Mouse (Mus musculus): ENCODE results near the gene Marf1. TPM values are rescaled to one million over a fixed set of nuclear protein-coding genes. Genes with fewer than 3 reads are reported as not detected.
"Not testable (repeated sequence)": the region's sequence is repeated elsewhere in the genome, so short reads cannot be mapped to it uniquely, and the experiment has no call there.

Marf1 gene
- 10 to 100 TPM; 59.3 to 64.8 TPM for total RNA-seq (2021)
- long read RNA-seq, experiment 1, partial matches to known transcripts = 1 of 3 reads
- long read RNA-seq, experiment 1, other reads (novel, unspliced or antisense) = 2 of 3 reads
- long read RNA-seq, experiment 2, partial matches to known transcripts = 0 of 5 reads
- long read RNA-seq, experiment 2, other reads (novel, unspliced or antisense) = 5 of 5 reads

DNA sequence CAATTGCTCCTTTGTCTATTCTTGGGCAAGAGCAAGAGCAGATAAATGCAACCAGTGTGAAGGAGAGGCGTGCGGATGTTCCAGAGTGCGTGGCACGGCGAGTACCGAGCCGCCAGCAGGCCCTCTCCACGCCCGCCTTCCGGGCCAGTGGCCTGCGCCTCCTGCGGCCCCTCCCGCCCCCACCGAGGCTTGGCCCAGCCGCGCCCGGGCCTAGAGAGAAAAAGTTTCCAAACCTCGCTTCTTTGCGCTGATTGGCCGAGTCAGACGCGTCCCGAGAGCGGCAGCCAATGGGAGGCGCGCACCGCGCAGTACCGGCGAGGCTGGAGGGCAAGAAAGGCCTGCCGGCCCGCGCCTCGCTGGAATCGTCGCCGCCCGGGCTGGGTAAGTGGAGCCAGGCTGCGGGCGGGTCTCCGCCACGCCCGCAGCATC is at the start of gene Marf1, which contains the start of gene Nde1:
TSS of gene Marf1 (minus strand) at position 364 of the 429 bp plus-strand sequence.
TSS of gene Nde1 (plus strand) at position 288 of the 429 bp plus-strand sequence.
- peak; percentile 64 to 81 for DNase-seq (ENCODE audit: low spot score in 2 of 2)
- intact Hi-C loops (cut with DNase I) = no loop called here

DNA sequence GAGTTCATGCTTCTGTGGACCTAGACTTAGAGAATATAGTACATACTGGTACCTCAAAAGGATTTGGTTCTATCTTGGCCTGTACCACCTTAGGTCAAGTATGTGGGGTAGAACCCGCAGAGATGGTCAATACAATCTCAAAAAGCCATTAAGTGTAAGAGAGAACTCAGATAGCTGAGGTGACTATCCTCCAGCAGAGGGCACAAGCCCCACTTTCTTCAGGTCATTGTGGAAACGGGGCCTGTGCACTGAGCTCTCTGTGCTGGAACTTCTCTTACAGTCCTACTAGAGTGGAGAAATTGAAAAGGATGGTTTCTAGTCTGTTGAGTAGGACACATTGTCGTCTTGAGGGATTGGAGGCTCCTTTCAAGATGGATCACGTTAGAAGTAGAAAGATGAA is 35.6 kb upstream of the Marf1 start:
- intact Hi-C loops (cut with DNase I) = no loop called here
- no peak for DNase-seq (ENCODE audit: low spot score in 2 of 2)

DNA sequence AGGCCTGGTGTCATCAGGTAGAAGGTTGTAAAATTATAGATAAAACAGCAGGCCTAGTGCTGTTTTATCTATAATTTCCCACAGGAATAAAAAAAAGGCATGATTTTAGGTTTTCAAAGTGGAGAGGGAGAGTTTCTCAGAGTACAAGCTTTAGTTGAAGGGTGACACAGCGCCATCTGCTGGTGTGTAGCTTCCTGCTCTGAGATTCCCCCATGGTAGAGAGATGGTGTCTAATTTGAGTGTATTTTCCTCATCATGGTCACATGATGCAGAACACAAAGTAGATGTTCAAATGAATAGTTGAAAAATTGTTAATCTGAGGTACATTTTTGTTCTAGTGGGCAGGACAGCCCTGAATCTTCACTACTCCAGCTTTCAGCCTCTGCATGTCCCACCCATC is 32.3 kb upstream of the Marf1 start:
- peak; percentile 64 to 72 for DNase-seq (ENCODE audit: low spot score in 2 of 2)
- intact Hi-C loops (cut with DNase I) = no loop called here

DNA sequence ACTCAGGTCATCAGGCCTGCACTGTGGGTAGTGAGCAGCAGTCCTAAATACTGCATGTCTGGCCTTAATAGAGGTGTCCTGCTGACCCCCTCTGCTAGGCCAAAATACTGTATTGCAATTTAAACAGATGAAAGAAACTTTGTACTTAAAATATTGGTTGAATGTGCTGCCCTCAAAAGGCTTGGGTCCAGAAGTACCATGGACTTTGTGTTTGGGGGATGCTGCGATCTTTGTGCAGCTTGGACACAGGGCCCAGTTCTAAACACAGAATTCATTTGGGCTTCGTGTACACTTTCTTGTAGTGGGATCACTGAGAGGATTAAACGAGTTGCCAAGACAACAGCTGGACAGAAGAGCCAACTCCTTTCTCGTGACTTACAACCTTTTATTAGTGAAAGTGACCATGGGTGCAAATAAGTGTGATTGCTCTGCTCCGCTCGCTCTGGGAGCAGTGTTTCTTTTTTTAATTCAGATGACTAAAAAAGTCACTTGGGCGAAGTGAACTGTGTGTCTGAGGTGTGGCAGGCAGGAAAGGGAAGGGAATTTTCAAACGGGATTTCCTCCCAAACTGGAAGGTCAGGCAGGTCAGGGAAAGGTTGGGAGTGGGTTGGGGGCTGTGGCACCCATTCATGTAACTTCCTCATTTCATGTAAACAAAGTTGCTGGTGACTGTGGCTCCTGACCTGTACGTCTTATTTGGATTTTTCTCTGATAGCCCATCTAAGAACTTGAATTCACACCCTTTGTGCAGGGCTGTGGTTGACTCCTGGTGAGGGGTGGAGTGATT is 31.2 kb upstream of the Marf1 start:
- DNase-seq (ENCODE audit: low spot score in 2 of 2) = no peak
- intact Hi-C loops (cut with DNase I) = no loop called here

DNA sequence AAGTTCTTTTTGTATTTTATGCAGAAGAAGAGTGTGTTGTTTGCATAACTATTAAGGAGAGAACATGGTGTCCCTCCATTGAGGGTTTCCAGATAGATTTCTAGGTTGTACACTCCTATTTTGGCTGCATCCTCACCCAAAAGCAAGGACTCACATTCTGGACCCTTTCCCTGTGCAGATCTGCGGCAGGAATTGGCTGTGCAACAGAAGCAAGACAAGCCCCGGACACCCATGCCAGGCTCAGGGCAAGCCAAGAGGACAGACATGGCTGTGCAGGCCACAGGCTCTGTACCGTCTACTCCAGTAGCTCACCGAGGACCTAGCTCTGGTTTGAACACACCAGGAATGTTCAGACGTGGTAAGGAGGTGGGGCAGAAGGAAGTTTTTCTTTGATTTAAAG is 22.4 kb upstream of the Marf1 start:
- peak; percentile 19 to 32 for DNase-seq (ENCODE audit: low spot score in 2 of 2)
- intact Hi-C loops (cut with DNase I) = no loop called here

DNA sequence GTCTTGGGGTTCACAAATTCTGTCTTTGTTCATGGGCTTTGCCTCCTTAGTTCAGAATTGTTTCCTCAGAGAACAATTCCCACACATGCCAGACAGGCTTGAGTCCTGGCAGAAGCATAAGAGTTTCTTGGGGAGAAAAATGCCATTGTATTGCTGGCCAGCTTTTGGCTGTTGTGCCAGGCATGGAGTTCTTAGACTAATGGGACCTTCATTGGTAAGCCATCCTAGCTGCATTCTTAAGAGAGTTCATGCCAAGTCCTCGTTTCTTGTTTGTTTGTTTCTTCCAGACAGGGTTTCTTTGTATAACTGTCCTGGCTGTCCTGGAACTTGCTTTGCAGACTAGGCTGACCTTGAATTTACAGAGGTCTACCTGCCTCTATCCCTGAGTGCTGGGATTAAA is 20.7 kb upstream of the Marf1 start:
- intact Hi-C loops (cut with DNase I) = no loop called here
- peak in 1 of 2 experiments; percentile 38 for DNase-seq (ENCODE audit: low spot score in 2 of 2)

DNA sequence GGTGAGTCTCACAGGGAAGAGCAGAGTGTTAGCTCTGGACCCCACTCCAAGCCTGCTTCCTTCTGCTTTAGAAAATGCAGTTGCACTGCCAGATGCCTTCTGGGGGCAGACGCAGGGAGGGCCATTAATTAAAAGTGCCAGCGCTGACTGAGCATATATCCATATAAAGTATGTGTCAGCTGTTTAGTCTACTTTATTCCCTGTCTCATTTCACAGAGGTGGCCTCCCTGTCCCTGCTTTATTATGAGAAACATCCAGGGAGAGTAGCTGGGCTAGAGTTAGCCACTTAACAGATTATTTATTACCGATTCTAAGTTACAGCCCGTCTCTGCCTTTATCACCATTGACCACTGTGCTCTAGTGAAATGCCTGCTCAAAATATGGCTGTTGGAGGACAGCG is 19.2 kb upstream of the Marf1 start:
- DNase-seq (ENCODE audit: low spot score in 2 of 2) = no peak
- intact Hi-C loops (cut with DNase I) = no loop called here

DNA sequence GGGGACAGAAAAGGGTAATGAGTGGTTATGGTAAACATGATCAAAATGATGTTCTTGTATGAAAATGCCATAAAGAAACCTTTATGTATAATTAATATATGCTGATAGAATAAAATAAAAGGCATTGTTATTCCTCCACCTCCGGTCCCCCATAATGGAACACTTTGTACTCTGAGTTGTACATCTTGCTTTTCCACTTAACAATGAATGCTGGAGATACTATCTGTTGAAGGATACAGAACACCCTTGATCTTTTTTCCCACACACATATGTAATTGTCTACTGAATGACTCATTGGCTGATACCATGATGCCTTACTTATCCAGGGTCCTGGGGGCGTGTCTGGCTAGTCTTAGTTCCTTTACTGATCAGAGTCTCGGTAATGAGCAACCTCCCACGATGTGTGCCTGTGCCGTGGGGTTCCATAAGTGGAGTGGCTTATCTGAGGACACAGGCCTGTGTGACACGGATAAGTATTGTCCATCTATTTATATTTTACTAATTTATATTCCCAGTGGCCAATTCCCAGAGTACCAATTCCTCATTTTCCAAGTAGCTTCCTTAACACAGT is 17.1 kb upstream of the Marf1 start:
- intact Hi-C loops (cut with DNase I) = no loop called here
- DNase-seq (ENCODE audit: low spot score in 2 of 2) = no peak

DNA sequence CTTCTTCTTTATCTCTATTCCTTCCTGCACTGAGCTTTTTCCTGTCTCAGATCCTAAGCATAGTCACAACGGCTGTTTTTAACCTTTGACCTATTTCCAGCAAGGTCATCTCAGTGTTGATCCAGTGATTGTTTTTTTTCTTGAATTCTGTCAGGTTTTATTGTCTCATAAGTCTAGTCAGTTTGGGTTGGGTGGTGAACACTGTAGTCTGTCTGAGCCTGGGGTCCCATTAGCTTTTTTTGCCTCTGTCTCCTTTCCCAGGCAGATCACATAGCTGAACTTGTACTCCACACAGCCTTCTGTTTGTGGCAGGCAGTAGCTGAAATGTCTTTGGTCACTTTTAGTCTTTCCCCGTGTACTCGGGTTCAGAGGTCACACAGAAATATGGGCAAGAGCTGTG is 14.9 kb upstream of the Marf1 start:
- intact Hi-C loops (cut with DNase I) = no loop called here

DNA sequence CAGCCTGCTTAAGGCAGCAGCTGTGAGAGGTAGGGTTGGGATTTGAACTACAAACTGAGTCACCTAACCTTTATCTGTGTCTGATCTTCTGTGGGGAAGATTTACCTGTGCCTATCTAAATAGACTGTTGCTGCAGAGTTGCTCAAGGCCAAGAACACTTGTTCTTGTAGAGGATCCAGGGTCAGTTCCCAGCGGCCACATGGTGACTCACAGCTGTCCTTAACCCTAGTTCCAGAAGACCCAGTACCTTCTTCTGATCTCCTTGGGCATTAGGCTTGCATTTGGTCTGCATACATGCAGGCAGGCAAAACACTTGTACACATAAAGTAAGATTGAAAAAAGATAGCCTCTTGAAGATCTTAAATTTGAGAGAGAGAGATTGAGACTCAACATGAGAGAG is 6.6 kb upstream of the Marf1 start:
- intact Hi-C loops (cut with DNase I) = no loop called here
- no peak for DNase-seq (ENCODE audit: low spot score in 2 of 2)

More for the DNA sequence above, 14.9 kb upstream of the Marf1 start:
- DNase-seq (ENCODE audit: low spot score in 2 of 2) = no peak

DNA sequence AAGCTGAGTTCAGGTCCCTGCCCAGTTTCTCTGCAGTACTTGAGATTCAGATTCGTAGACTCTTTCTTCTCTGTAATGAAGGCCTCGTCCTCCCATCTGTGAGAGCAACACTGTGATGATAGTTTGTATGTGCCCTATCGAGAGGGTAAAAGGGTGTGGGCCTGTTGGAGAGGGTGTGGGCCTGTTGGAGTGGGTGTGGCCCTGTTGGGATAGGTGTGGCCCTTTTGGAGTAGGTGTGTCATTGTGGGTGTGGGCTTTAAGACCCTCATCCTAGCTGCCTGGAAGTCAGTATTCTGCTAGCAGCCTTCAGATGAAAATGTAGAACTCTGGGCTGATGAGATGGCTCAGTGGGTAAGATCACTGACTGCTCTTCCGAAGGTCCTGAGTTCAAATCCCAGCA is 3.3 kb upstream of the Marf1 start:
- intact Hi-C loops (cut with DNase I) = no loop called here
- DNase-seq (ENCODE audit: low spot score in 2 of 2) = no peak

DNA sequence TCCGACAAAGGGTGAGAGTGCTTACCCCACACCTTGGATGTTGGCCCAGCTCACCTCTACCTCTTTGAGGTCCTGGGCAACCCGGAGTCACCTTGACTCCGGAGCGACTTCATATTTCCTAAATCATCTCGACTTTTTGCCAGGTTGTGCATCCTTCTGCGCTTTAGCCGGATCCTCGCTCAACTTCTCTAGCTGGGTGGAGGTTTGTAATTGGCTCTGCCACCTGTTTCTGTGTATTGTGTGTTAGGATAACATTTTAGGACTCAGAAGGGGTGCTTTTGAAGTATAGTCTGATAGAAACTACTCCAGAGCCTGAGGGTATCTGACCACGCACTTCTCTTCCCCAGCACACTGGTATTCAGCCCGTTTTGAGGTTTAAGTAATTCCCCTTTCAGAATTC is 580 bp upstream of the Marf1 start:
- intact Hi-C loops (cut with DNase I) = no loop called here
- DNase-seq (ENCODE audit: low spot score in 2 of 2) = no peak

DNA sequence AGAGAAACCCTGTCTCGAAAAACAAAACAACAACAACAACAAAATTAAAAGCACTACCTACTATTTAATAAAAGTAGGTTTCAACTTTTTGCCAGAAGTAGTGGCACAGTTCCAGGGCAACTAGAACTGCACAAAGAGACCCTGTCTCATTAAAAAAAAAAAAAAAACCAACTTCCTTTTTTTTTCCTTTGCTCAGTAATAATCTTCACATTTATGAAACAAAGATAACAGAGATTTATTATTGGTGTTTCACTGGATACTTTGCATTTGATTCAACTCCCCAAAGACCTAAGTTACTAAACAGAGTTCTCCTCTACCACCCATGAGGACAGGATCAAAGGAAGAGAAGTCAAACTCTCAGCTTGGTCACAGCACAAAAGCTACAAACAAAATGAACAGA is 2.2 kb downstream of the Marf1 start:
- no peak for DNase-seq (ENCODE audit: low spot score in 2 of 2)
- intact Hi-C loops (cut with DNase I) = no loop called here

DNA sequence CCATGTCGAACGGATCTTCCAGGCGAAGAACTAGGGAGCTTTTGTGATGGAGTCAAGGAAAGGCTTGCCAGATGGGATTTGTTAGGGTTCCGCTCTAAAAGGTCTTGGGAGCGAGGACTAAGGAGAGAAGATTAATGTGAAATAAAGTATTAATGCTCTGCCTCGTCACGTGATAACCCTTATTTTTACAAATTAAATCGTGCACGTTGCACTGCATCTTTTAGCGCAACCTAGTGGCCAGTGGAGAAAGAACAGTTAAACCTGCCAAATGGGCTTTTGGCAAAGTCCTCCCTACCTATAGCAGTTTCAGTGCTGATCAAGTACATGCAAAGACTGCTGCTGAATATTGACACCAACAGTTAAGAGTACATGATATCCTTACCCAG is 3.4 kb downstream of the Marf1 start:
- intact Hi-C loops (cut with DNase I) = loop anchor here (1.0 kb wide), 1 partner anchor 256 kb away; the partner anchor contains the start of genes Mpv17l and Pdxdc1

DNA sequence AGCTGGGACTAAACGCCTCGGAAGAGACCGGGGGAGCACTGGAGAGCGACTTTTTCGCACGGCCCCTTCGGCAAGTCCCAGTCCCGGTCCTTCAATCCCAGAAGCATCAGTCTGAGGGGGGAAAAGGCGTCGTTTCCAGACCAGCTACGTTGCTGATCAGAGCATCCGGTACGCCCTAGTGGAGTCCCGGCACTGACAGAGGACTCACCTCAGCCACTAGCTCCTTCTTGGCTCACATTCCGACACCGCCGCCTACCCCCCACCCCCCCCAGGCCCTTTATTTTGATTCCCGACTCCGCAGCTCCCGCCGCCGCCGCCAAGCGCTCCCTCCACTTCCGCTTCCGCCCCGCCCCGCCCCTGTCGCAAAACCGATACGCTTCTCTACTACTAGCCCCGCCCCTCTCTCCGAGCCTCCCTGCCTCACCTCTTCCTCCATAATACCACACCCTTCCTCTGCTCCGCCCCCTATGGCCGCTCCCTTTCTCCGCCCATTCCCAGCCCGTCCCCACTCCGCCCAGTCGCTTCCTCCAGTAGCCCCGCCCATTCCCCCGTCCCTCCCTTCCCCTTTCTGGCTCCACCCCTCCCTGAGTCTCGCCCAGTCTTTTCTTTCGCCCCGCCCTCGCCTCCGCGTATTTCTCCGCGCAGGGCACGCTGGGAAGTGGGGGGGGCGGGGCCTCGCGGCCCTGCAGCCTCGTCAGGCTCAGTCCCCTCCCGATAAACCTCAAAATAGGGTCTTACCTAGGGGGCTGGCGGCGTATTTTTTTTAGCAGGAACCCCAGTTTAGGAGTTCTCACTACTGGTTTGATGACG is 4.0 kb downstream of the Marf1 start:
- intact Hi-C loops (cut with DNase I) = loop anchor here (1.0 kb wide), 1 partner anchor 256 kb away; the partner anchor contains the start of genes Mpv17l and Pdxdc1

More for the DNA sequence above, 3.4 kb downstream of the Marf1 start:
- peak; percentile 86 to 94 for DNase-seq (ENCODE audit: low spot score in 2 of 2)

DNA sequence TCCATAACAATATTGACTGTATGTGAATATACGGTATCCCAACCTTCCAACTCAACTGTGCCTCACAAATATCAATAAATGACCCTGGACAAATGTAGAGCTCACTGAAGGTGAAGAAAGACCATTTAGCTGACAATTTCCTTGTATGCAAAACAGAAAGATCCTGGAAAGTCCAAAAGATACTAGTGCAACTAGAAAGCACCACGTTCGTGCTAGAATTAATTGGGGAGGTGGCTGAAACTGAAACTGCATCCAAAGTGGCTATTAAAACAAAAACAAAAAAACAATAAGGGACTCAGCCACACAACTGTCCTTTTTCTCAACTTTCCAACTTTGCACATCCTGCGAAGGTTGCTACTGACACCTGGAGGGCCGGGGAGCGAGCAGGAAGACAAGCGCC is 4.6 kb downstream of the Marf1 start:
- no peak for DNase-seq (ENCODE audit: low spot score in 2 of 2)
- intact Hi-C loops (cut with DNase I) = no loop called here

More for the DNA sequence above, 4.0 kb downstream of the Marf1 start:
- peak; percentile 98 to 100 for DNase-seq (ENCODE audit: low spot score in 2 of 2)

DNA sequence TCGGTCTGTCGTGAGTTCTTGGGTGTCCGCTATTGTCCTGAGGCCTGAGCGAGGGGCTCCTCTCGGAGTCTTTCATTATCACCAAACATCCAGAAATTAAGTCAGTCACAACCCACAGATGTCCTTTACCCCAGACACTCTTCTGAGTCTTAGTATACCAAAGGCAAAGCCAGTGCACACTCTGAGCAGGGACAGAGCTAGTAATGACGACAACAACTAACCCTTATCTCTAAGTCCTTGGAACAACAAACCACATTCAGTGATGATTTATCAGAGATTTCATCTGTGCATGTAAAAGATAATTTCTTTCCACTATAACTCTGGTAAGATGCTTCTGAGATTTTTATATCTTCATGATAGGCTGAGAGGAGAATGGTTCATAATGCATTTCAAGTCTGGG is 6.8 kb downstream of the Marf1 start:
- DNase-seq (ENCODE audit: low spot score in 2 of 2) = no peak
- intact Hi-C loops (cut with DNase I) = no loop called here

DNA sequence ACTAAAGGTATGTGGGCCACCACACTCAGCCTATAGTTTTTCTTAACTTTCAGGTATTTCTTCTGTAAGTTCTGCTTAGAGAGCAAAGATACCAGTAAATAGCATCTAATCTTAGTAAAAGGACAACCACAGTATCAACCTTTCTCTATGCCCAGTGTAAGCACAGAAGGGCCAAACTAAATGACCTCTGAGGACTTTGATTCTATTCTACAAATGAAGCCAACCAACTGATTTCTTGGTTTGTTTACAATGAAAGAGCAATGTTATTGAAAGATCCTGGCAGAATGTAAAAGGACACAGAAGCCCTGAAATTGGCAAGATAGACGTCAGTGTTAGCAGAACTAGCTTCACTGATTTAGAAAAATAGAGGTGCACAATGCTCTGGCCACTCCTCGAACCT is 7.5 kb downstream of the Marf1 start:
- intact Hi-C loops (cut with DNase I); DNase-seq (ENCODE audit: low spot score in 2 of 2): not testable (repeated sequence)

DNA sequence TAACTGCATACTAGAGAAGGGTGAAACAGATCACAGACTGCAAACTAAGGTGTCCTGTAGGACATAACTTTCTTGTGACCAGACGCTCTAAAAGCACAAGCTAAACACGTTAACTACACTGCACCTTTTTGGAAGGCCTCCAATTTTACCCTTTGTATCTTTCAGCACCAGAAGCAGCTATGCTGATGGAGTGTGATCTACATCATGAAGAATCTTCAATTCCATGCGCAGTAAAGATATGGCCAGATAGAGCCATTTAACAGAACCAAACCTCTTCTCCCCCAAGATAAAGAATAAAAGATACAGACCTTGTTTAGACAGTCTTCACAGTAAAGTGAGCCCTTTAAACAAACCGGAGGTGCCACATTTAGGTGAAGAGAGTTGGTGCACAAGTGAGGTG is 11.4 kb downstream of the Marf1 start:
- no peak for DNase-seq (ENCODE audit: low spot score in 2 of 2)
- intact Hi-C loops (cut with DNase I) = no loop called here

DNA sequence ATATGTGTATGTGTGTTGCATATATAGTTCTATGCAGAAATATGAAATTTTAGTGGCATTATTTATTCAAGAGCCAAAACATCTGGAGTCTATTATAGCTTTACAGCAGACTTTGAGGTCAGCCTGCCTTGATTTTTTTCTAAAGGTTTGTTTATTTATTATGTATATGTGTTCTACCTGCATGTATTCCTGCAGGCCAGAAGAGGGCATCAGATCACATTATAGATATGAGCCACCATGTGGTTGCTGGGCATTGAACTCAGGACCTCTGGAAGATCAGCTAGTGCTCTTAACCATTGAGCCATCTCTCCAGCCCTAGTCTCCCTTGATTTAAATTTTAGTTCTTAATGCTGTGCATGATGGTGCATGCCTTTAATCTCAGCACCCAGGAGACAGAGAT is 15.4 kb downstream of the Marf1 start:
- no peak for DNase-seq (ENCODE audit: low spot score in 2 of 2)
- intact Hi-C loops (cut with DNase I) = no loop called here
